Mouse (Mus musculus): ENCODE measurements around the gene Spint3.

Spint3 gene

DNA sequence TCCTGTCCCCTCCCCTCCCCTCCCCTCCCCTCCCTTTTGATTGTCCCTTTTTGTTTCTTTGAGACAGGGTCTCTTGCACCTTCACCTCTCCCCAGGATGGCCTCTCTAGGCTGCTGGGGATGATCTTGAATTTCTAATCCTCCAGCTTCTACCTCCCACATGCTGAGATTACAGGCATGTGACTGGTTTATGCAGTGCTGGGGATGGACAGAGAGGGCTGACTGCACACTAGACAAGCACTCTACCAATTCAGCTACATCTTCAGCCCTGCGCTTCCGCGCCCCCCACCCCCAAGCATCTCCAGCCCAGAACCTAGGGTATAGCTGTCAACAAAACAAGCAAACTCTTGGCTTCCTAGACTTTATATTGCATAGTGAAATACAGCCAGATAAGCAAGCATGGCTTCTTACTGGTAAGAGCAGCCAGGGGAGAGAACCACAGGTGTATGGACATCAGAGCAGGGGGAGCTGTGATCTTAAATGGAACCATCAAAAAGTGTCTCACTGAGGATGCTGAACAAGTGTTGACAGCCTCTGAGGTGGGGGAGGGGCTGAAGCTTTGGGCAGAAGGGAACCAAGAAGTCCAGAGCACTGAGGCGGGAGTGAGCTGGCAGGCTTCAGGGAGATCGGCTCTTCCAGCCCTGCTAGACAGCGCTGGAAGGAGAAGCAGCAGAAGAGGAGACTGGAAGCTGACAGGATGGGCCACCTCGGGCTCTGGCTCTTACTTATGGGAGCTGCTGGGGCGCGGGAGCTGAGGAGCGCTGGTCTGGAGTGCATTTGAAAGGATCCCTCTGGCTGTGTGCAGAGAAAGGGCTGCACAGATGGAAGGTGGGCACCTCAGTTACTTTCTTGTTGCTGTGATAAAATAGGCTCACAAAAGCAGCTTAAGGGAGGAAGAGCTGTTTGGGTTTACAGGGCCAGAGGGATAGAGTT, 23.0 kb downstream of the Spint3 start:
- no peak for DNase-seq

- no peak for DNase-seq
Observed at GRCm38 (mm10) chr2:164549338-164549737, 23.9 kb downstream of the Spint3 start.

GRCm38 (mm10) chr2:164544454-164545097, 28.7 kb downstream of the Spint3 start:
- DNase-seq: no peak

DNA sequence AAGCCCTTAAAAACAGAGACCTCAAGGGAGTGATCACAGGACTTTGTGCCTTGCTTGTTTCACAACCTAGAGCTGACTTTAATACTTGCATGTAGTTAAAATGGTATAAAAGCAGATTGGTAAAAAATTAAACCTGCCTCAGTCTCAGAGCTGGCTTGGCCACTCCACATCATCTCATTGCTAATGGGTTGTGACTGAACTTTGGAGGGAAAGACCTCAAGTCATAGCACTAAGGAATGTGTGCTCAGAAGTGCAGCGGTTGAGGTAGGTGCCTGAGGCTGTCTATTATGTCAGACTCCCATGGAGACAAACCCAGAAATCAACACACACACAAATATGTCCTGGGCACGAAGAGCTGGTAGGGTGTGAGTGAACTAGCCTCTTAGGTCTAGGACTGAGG, 29.5 kb downstream of the Spint3 start:
- no peak for DNase-seq

DNA sequence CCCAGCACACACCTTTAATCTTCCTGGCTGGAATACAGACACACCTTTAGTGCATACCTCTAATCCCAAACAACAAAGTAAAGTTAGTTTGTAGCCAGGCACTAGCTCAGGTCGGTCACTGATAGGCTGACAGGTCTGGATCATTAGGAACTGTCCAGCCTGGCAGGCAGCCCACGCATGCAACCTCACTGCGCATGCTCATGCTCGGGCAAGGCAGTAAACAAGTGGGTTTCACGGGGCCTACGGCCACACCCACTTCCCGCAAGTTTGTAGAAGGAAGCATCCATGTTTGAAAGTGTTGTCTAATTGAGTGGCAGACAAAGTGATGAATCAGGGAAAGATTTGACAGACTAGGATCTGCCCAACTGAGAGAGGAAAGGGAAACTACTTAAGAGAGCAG, 30.7 kb downstream of the Spint3 start:
- no peak for DNase-seq

DNA sequence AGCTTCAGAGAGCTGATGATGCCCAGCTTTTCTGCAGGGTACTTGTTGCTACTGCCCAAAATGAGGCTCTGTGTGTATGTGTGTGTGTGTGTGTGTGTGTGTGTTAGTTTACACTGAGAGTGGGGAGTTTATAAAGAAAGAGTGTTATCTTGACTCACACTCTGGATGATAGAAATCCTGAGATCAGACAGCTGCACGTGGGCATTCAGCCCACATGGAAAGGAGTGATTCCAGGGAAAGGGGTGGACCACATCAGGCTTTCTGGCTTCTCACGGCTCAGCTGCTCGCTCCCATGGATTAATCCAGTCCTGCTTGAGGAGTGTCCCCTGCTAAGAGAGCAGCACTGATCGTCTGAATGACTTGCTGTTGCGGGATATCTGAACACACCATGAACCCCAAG, 31.1 kb downstream of the Spint3 start:
- DNase-seq: no peak

DNA sequence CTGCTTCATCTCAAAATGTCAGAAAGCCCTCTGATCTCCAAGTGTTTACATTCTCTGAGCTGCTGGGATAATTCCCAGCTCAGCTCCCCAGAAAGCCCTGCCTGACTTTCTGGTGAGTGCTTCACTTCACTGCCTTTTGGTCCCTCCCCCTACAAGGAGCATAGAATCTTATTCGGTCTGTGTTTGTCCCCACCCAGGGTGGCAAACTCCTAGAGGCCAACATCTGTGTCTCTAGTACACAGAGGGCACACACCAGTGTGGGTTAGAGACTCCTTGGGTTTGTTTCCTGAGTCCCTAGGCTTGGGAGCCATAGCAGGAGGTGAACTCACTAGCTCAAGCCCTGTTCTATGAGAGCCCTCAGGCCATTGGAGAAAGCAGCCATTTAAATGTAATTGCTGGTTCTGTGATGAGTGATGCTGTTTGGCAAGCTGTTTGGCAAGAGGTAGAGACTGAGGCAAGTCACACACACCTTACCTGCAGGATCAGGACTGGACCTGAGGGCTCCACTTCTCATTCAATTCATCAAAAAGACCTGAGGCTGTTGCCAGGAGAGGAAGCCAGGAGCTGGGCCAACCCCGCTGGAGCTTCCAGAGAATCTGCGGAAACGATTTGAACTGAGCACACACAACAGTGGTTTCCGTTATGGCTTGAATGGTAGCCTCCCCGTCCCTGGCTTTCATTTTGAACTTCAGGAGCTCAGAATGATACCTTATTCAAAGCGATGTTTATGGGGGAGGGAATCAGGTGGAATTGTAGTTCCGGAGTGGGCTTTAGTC, 32.4 kb downstream of the Spint3 start:
- no peak for DNase-seq

DNA sequence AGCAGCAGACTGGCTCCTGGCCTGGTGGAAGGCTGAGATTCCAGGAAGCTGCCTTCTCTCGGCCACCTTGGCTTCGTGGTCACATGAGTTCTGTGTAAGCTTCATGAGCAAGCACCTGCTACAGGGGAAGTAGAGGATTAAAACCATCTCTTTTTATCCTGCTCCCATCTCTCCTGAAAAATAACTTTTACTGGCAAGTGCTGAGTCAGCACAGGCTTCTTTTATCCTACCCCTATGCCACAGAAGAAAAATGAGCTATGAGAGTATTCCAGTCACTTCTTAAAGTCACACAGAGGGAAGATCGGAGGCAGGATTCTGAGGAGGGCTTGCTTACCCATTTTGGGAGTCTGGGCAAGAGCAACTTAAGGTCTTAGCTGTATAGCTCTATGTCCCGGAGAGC, 36.3 kb downstream of the Spint3 start:
- no peak for DNase-seq

DNA sequence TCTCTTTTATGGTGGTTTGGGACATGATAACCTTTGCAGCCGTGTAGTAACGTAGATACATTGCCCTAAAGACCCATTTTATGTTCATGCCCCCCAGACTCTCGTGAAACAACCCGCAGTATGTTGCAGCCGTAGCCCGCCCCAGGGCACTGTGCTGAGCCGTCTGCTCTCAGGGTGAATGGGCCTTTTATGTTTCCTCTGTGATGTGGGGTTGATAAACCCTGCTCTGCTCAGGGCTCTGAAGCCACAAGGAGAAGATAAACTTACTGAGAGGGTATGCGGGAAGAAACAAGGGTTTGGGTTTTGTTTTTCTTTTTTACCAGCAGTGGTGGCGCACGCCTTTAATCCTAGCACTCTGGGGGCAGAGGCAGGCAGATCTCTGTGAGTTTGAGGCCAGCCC, 38.9 kb downstream of the Spint3 start:
- peak; percentile 36 for DNase-seq

GRCm38 (mm10) chr2:164531169-164531568, 42.1 kb downstream of the Spint3 start:
- DNase-seq: peak; percentile 75

DNA sequence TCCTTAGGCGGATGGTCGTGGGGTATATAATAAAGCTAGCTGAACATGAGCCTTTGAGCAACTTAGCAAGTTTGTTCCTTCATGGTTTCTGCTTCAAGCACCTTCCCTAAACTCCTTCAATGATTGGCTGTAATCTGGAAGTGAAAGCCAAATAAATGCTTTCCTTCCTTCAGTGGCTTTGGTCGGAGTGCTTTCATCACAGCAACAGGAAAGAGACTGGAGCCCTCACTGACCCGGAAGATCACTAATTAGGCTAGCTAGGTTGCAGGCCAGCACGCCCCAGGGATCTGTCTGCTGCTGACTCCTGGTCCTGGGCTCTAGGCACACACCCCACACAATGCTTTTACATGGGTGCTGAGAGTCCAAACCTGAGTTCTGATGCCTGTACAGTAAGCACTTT, 44.7 kb downstream of the Spint3 start:
- no peak for DNase-seq

- DNase-seq: no peak
Observed at GRCm38 (mm10) chr2:164523301-164523773, 49.9 kb downstream of the Spint3 start.

DNA sequence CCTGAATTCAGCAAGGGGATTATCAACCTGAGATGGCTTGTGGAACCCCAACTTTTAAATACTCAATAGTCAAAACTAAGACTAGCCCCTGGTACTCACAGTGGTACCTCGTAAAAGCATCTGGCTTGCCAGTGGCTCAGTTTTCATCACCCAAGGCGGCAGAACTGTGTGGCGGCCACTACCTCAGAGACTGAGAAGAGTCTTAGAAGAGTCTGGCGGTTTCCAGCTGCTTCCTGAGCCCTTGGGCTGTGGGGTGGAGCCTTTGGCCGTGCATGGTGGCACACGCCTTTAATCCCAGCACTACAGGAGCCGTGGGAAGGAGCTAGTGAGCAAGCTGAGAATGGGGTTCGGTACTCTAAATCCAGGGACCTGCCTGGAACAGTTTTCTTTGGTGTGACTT, 51.0 kb downstream of the Spint3 start:
- peak; percentile 18 for DNase-seq

DNA sequence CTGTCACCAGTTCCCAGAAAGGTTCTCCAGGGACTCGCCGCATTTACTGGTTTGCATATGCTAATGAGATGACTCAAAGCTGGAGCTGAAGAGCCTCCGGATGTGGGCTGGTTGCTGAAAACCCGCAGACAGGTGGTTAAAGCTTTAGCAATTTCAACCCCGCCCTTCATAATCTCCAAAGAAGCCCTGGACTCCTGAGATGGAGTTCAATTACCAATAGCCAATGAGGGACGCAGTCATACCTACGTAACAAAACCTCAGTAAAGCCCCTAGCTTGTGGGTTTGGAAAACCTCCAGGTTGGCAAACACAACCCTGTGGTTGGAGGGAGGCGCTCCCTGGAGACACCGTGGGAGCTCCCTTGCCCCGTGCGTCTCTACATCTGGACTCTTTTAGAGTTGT, 51.4 kb downstream of the Spint3 start:
- peak; percentile 60 for DNase-seq

- peak; percentile 51 for DNase-seq
Observed at GRCm38 (mm10) chr2:164520782-164521181, 52.5 kb downstream of the Spint3 start.
